Mouse (Mus musculus): Measurements from ENCODE around the gene Gtf2h3. TPM values are rescaled to one million over a fixed set of nuclear protein-coding genes. Genes with fewer than 3 reads are reported as not detected.
"Not testable (repeated sequence)": the region's sequence is repeated elsewhere in the genome, so short reads cannot be mapped to it uniquely, and the experiment has no call there.

Gtf2h3 gene
- polyA plus RNA-seq, 2 experiments, result 62.6 to 86.9 TPM

- peaks cover 13% of the 10 kb centered on the region for H3K4me1 ChIP-seq (ENCODE audit: control insufficient read depth, insufficient read depth, low read length)
- 18% methylated on average over 11 of the region's 11 CpGs for WGBS
- peak overlapping the region; percentile 75 for H3K9ac ChIP-seq (ENCODE audit: low read depth, low read length, severe bottlenecking)
- H3K27me3 ChIP-seq (ENCODE audit: control insufficient read depth, insufficient read depth, low read length), result no peaks in the 10 kb centered on the region
- no peak overlapping the region for H3K27ac ChIP-seq (replicated peaks; ENCODE audit: low read depth, low read length)
- ATAC-seq (ENCODE audit: low FRiP score, low read depth) (no peak), DNase-seq (ENCODE audit: low spot score) (no peak)
- no peaks in the 10 kb centered on the region for H3K9me3 ChIP-seq (ENCODE audit: control insufficient read depth, low read length)
- peaks cover 12% of the 10 kb centered on the region for H3K36me3 ChIP-seq (ENCODE audit: control insufficient read depth, insufficient read depth, low read length)
- peak overlapping the region; percentile 59 for H3K4me2 ChIP-seq (replicated peaks; ENCODE audit: low read depth, low read length, severe bottlenecking)
- no peak for TF ChIP-seq POLR2A (IDR thresholded peaks at IDR 0.05; ENCODE audit: borderline replicate concordance, extremely low read depth, insufficient read depth, insufficient read length)
- H3K4me3 ChIP-seq (replicated peaks; ENCODE audit: low read length), result peak overlapping the region; percentile 92
These were observed 50.7 kb downstream of the Gtf2h3 start for GRCm38 (mm10) chr5:124629641-124630040.

GRCm38 (mm10) chr5:124631685-124632084 lies 52.7 kb downstream of the Gtf2h3 start:
- no peak for TF ChIP-seq POLR2A (IDR thresholded peaks at IDR 0.05; ENCODE audit: borderline replicate concordance, extremely low read depth, insufficient read depth, insufficient read length)
- no peak overlapping the region for H3K9ac ChIP-seq (ENCODE audit: low read depth, low read length, severe bottlenecking)
- H3K9me3 ChIP-seq (ENCODE audit: control insufficient read depth, low read length), result no peaks in the 10 kb centered on the region
- H3K4me1 ChIP-seq (ENCODE audit: control insufficient read depth, insufficient read depth, low read length), result peaks cover 13% of the 10 kb centered on the region
- peaks cover 31% of the 10 kb centered on the region for H3K36me3 ChIP-seq (ENCODE audit: control insufficient read depth, insufficient read depth, low read length)
- ATAC-seq (ENCODE audit: low FRiP score, low read depth), result no peak
- no peak for DNase-seq (ENCODE audit: low spot score)
- no peak overlapping the region for H3K27ac ChIP-seq (replicated peaks; ENCODE audit: low read depth, low read length)
- 93% methylated on average over 11 of the region's 11 CpGs for WGBS
- no peak overlapping the region for H3K4me2 ChIP-seq (replicated peaks; ENCODE audit: low read depth, low read length, severe bottlenecking)
- H3K4me3 ChIP-seq (replicated peaks; ENCODE audit: low read length), result no peak overlapping the region
- H3K27me3 ChIP-seq (ENCODE audit: control insufficient read depth, insufficient read depth, low read length), result no peaks in the 10 kb centered on the region

DNA sequence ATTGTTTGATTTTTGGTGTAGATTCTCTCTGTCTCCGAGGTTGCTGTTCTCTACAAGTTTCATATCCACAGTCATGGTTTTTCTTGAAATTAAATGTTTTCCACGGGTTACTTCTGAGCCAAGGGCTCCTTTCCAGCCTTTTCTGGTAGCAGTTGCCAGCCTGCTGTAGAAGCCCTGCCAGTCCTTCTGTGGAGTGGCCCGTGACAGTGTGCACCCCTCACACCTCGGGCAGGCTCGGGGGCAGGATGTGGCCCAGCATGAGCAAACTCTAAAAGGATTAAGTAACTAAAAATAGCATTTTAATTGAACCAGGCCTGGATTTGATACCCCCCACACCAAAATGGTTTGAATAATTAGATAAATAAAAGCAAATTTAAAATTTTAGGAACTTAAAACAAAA lies 53.5 kb downstream of the Gtf2h3 start:
- H3K9ac ChIP-seq (ENCODE audit: low read depth, low read length, severe bottlenecking), result no peak overlapping the region

DNA sequence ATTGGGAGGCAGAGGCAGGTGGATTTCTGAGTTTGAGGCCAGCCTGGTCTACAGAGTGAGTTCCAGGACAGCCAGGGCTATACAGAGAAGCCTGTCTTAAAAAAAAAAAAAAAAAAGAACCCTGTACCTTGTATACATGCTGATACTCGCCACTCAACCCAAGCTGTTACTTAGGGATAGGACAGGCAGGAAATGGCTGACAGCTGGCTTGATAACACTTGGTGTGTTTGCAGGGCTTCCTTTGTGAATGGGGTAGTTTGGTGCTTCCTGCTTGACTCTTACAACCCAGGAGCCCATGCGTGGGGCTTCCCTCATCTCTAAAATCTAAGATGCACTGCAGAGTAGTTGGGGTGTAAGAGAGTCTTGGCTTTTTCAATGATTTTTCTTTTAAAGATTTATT lies 54.5 kb downstream of the Gtf2h3 start:
- H3K27ac ChIP-seq (replicated peaks; ENCODE audit: low read depth, low read length), result no peak overlapping the region
- H3K9me3 ChIP-seq (ENCODE audit: control insufficient read depth, low read length), result no peaks in the 10 kb centered on the region
- 68% methylated on average over 2 of the region's 2 CpGs for WGBS
- no peak overlapping the region for H3K4me3 ChIP-seq (replicated peaks; ENCODE audit: low read length)
- H3K4me1 ChIP-seq (ENCODE audit: control insufficient read depth, insufficient read depth, low read length), result peaks cover 7% of the 10 kb centered on the region
- ATAC-seq (ENCODE audit: low FRiP score, low read depth) (no peak), DNase-seq (ENCODE audit: low spot score) (no peak)
- peaks cover 47% of the 10 kb centered on the region for H3K36me3 ChIP-seq (ENCODE audit: control insufficient read depth, insufficient read depth, low read length)
- no peak overlapping the region for H3K4me2 ChIP-seq (replicated peaks; ENCODE audit: low read depth, low read length, severe bottlenecking)
- H3K9ac ChIP-seq (ENCODE audit: low read depth, low read length, severe bottlenecking), result no peak overlapping the region
- H3K27me3 ChIP-seq (ENCODE audit: control insufficient read depth, insufficient read depth, low read length), result no peaks in the 10 kb centered on the region
- TF ChIP-seq POLR2A (IDR thresholded peaks at IDR 0.05; ENCODE audit: borderline replicate concordance, extremely low read depth, insufficient read depth, insufficient read length), result no peak

More for the DNA sequence above, 53.5 kb downstream of the Gtf2h3 start:
- H3K36me3 ChIP-seq (ENCODE audit: control insufficient read depth, insufficient read depth, low read length), result peaks cover 39% of the 10 kb centered on the region
- H3K27me3 ChIP-seq (ENCODE audit: control insufficient read depth, insufficient read depth, low read length), result no peaks in the 10 kb centered on the region
- ATAC-seq (ENCODE audit: low FRiP score, low read depth) (no peak), DNase-seq (ENCODE audit: low spot score) (no peak)
- no peak overlapping the region for H3K4me3 ChIP-seq (replicated peaks; ENCODE audit: low read length)
- H3K9me3 ChIP-seq (ENCODE audit: control insufficient read depth, low read length), result no peaks in the 10 kb centered on the region
- no peak overlapping the region for H3K4me2 ChIP-seq (replicated peaks; ENCODE audit: low read depth, low read length, severe bottlenecking)
- 65% methylated on average over 5 of the region's 5 CpGs for WGBS
- no peak overlapping the region for H3K27ac ChIP-seq (replicated peaks; ENCODE audit: low read depth, low read length)
- no peak for TF ChIP-seq POLR2A (IDR thresholded peaks at IDR 0.05; ENCODE audit: borderline replicate concordance, extremely low read depth, insufficient read depth, insufficient read length)
- peaks cover 13% of the 10 kb centered on the region for H3K4me1 ChIP-seq (ENCODE audit: control insufficient read depth, insufficient read depth, low read length)

DNA sequence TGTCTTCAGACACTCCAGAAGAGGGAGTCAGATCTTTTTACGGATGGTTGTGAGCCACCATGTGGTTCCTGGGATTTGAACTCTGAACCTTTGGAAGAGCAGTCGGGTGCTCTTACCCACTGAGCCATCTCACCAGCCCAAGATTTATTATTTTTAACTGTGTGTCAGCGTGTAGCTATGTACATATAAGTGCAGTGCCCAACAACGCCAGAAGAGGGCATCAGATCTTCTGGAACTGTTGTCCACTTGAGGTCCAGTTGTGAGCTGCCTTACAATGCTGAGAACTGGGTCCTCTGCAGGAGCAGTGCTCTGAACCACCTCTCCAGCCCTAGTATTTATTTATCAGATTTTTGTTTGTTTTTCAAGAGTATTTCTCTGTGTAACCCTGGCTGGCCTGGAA lies 56.1 kb downstream of the Gtf2h3 start:
- DNase-seq (ENCODE audit: low spot score); H3K27ac ChIP-seq (replicated peaks; ENCODE audit: low read depth, low read length); H3K4me3 ChIP-seq (replicated peaks; ENCODE audit: low read length); H3K4me1 ChIP-seq (ENCODE audit: control insufficient read depth, insufficient read depth, low read length); H3K9ac ChIP-seq (ENCODE audit: low read depth, low read length, severe bottlenecking); H3K9me3 ChIP-seq (ENCODE audit: control insufficient read depth, low read length); H3K27me3 ChIP-seq (ENCODE audit: control insufficient read depth, insufficient read depth, low read length); H3K4me2 ChIP-seq (replicated peaks; ENCODE audit: low read depth, low read length, severe bottlenecking); ATAC-seq (ENCODE audit: low FRiP score, low read depth): not testable (repeated sequence)
- 88% methylated on average over 4 of the region's 4 CpGs for WGBS
- peaks cover 62% of the 10 kb centered on the region for H3K36me3 ChIP-seq (ENCODE audit: control insufficient read depth, insufficient read depth, low read length)

GRCm38 (mm10) chr5:124636139-124636538 lies 57.2 kb downstream of the Gtf2h3 start:
- H3K9ac ChIP-seq (ENCODE audit: low read depth, low read length, severe bottlenecking), result no peak overlapping the region
- ATAC-seq (ENCODE audit: low FRiP score, low read depth) (no peak), DNase-seq (ENCODE audit: low spot score) (no peak)
- H3K4me3 ChIP-seq (replicated peaks; ENCODE audit: low read length), result no peak overlapping the region
- no peaks in the 10 kb centered on the region for H3K9me3 ChIP-seq (ENCODE audit: control insufficient read depth, low read length)
- H3K27me3 ChIP-seq (ENCODE audit: control insufficient read depth, insufficient read depth, low read length), result no peaks in the 10 kb centered on the region
- H3K4me1 ChIP-seq (ENCODE audit: control insufficient read depth, insufficient read depth, low read length), result no peaks in the 10 kb centered on the region
- TF ChIP-seq POLR2A (IDR thresholded peaks at IDR 0.05; ENCODE audit: borderline replicate concordance, extremely low read depth, insufficient read depth, insufficient read length), result no peak
- peaks cover 70% of the 10 kb centered on the region for H3K36me3 ChIP-seq (ENCODE audit: control insufficient read depth, insufficient read depth, low read length)
- H3K27ac ChIP-seq (replicated peaks; ENCODE audit: low read depth, low read length), result no peak overlapping the region
- 92% methylated on average over 3 of the region's 3 CpGs for WGBS
- no peak overlapping the region for H3K4me2 ChIP-seq (replicated peaks; ENCODE audit: low read depth, low read length, severe bottlenecking)

Measured in limb, embryonic 14.5 days (tissue).